Mouse (Mus musculus) gonadal fat pad, adult 2 months (tissue): ENCODE results near the gene Ccs. TPM values are rescaled to one million over a fixed set of nuclear protein-coding genes. Genes with fewer than 3 reads are reported as not detected.
A peak's percentile ranks its signal among the peaks of the same experiment; 100 is the strongest.
"Not testable (repeated sequence)": the region's sequence is repeated elsewhere in the genome, so short reads cannot be mapped to it uniquely, and the experiment has no call there.

Source experiments
- DNase-seq: peaks from one replicate; pipeline ENCODE4 v3.0.0-alpha.2; 2012; ENCODE audit warnings: low read depth
- polyA plus RNA-seq: library from polyadenylated mRNA; depleted of rRNA; stranded (reverse); fragments of >200 nt; gene quantifications from 2 replicates; pipeline ENCODE4 v1.2.3, GENCODE M21; 2012; rRNA removed

Ccs gene
- polyA plus RNA-seq, result 50.6 and 67.6 TPM in 2 replicates

- DNase-seq, result no peak
These were observed at the start of gene Ccs, which contains the start of gene Ccdc87 for GRCm38 (mm10) chr19:4839149-4839548. Gene Ccs, minus strand, starts transcription at chr19:4839332. Gene Ccdc87, plus strand, starts transcription at chr19:4839366.

DNA sequence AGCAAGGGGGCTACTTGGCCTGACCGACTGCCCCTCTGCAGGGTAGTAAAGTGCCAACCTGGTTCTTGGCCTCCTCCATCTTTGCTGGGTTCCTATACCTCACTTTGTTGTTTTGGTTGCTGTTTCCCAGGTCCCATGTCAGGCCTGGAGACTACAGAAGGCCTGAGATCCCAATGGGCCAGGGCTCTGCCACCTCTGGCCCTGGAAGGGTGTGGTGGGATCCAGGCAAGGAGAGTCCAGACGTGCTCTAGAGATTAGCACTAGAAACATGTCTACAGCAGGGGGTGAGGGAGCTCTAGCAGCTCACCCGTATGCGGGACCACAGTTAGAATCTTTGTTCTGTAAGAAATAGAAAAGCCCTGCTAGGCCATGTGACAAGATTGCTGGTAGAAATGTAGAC is 44.8 kb upstream of the Ccs start:
- DNase-seq, result no peak

- no peak for DNase-seq
These were observed 40.2 kb upstream of the Ccs start for GRCm38 (mm10) chr19:4879324-4879703.

DNA sequence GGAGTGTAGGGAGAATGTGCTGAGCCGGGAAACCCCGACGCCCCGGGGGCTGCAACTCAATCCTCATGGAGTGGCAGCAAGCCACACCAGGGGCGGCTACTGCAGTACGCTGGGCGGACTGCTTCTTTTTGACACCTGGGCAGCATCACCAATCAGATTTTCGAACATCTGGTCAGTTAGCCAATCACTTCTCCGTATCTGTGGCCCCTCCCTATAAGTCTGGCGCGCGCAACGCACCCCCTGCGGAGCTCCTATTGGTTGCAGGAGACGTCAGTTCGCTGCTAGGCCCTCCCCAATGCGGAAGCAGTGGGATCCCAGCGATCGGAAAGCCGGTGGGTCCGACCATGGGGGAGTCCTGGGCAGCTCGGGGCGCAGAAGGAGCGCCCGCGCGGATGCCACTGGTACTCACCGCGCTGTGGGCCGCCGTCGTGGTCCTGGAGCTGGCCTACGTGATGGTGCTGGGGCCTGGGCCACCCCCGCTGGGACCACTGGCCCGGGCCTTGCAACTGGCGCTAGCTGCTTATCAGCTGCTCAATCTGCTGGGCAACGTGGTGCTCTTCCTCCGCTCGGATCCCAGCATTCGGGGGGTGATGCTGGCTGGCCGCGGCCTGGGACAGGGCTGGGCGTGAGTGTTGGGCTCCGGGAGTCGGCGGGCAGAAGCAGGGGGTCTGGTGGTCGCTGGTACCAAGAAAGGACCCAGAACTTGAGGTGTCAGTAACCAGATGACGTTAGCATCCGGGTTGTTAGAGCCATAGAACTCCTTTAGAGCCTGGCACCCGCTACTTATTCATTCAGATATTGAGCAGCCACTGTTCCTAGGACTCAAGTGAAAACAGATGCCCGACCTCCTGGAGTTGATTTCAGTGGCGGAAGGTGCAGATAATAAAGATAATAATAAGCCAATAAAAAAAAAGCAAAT is 39.5 kb upstream of the Ccs start, which contains the start of gene Zdhhc24:
Zdhhc24 (plus strand) TSS at position 264 of the 919 bp plus-strand sequence.
- DNase-seq, result peak; percentile 59

DNA sequence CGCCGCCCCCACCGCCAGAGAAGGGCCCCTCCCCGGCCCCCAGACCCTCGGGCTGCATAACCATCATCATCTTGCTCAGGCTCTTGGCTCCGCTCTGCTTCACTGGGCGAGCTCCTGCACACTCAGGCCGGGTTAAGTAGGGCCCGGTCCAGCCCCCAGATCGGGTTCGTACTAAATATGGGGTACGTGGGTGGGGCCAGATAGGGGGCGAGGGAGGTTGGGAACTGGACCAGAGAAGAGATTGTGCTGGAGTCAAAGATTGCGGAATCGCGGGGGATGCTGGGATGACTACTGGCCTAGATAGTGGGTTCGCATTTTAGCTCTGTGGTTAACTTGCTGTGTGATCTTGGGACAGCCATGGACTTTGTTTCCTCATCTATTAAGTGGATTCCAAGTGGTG is 38.7 kb upstream of the Ccs start, which contains the start of gene Actn3:
Actn3 (minus strand) TSS at position 125 of the 400 bp plus-strand sequence.
- no peak for DNase-seq

DNA sequence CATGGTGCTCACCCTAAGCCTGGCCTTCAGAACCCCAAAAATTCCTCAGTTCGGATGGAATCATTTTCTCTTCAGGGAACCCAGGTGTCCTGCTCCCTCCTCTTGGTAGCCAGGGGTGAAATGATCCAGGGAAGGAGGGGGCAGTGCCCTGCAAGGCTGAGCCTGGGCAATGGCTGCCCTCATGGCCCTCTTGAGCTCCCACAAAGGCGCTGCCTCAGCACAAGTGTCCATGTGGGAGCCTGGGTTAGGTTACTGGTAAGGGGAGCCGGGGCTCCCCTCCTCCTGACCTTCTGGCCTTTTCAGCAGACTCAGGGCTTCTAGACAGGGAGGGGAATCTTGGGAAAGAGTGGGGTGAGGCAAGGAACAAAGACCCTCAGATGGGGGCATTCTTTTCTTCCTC is 37.6 kb upstream of the Ccs start:
- no peak for DNase-seq

DNA sequence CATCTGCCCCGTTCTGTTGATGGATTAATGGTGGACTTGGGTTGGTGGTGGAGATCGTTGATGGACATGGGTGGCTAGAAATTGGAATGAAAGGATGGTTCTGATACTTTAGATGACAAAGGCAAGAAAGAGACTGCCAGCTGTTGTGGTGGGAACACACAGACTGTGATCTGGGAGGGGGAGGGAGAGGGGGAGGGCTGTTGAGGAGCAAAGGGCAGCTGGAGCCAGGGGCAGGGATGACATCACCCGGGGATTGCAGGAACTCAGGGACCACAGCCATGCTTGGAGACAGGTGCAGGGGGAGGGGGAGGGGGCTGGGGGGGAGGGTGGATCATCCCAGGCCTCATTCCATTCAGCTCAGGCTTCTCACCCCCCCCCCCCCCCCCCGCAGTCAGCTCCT is 37.1 kb upstream of the Ccs start:
- no peak for DNase-seq

DNA sequence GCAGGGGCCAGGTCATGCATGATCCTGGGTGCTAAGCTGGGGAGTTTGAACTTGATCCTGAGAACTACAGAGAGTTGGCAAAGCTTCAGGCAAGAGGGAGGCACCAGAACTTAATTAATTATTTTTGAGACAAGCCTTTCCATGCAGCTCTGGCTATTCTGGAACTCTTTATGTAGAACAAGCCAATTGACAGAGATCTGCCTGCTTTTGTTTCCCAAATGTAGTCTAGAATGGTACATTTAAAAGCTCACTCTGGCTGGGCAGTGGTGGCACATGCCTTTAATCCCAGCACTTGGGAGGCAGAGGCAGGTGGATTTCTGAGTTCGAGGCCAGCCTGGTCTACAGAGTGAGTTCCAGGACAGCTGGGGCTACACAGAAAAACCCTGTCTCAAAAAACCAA is 35.5 kb upstream of the Ccs start:
- DNase-seq, result not testable (repeated sequence)

GRCm38 (mm10) chr19:4865147-4865546 is 26.0 kb upstream of the Ccs start:
- DNase-seq, result no peak

DNA sequence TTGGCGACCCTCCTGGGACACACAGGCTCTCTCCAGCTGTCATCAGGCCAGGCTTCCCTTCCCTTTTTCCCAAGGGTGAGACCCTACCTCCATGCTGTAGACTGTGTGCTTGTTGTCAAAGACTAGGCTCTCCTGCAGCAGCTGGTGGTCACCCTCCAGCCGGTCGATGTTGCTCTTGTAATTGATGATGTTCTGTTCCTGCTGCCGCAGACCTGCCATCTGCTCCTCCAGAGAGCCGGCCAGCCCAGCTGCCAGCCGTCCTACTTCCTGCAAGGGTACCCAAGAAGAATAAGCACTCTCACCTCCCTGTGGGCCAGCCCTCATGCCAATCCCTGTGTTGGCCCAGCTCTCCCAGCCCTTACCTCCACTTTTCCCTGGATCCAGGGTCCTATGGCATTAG is 23.9 kb upstream of the Ccs start:
- no peak for DNase-seq

DNA sequence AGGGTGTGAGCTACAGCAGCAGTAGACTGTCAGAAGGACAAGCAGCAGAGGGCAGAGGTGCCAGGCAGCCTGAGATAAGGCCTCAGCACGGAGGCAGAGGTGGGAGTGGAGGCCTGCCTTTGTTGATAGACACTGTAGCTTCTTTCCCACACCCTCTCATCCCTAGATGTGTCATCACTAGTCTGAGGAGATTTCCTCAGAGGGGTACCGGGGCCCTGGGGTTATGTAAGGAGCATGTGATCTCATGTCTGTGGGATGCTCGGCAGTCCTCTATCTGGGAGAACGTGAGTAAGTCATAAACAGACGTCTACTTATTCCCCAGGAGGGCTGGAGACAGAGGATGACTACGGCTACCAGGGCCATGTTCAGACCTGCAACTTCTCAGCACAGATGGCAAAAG is 19.9 kb upstream of the Ccs start:
- DNase-seq, result no peak

- no peak for DNase-seq
These were observed 16.8 kb upstream of the Ccs start for GRCm38 (mm10) chr19:4855951-4856350.

DNA sequence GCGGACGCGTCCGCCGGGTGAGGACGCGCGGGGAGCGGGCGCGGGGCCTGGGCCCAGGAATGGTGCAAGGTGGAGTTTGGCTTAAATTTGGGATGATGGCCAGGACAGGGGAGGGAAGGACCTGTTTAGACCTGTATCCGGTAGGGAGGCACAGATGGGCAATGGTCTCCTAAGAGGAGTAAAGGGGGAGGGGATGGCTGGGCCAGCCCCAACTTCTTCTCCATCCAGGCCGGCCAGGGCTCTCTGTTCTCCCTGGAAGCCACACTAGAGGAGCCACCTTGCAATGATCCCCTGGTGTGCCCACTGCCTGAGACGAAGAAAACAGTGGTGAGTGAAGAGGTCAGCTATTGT is 16.3 kb upstream of the Ccs start:
- no peak for DNase-seq

GRCm38 (mm10) chr19:4854552-4855469 is 15.7 kb upstream of the Ccs start, which contains the start of gene Ctsf:
Gene Ctsf, plus strand, starts transcription at chr19:4855130.
- DNase-seq, result no peak

- DNase-seq, result no peak
These were observed 11.1 kb upstream of the Ccs start for GRCm38 (mm10) chr19:4850281-4850680.

DNA sequence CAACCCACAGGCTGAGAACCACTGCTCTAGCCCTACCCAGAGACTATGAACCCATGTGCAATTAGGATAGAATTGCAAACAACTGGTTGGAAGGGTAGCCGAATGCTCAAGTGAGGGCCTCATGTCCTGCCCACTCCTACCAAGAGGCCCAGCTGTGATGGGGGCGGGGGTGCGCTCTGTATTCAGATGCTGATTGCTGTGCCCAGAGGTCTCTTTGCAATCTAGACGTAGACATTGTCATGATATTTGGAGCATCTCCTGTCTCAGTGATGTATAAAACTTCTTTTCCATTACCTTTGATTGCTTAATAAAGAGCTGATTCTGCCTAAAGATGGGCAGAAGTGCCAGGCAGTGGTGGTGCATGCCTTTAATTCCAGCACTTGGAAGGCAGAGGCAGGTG is 10.7 kb upstream of the Ccs start:
- DNase-seq, result no peak

- DNase-seq, result no peak
These were observed 8.4 kb upstream of the Ccs start for GRCm38 (mm10) chr19:4847490-4847889.

DNA sequence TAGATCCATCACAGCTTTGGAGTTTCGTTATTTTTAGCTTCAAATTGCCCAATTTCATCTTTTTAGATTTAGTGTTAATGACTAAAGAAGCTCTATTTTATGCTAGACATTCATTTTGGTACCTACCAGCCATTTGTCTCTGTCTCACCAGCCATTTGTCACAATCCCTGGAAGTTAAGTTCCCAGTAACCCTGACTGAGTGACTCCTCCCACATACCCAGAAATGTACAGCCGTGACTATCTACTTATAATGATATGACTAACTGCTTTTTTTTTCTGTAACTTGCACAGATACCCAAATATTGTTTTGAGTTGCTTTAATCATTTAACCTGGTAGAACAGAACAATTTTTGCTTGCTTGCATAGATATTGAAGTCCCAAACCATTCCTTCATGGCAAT is 6.7 kb upstream of the Ccs start:
- DNase-seq, result no peak

GRCm38 (mm10) chr19:4842611-4843010 is 3.5 kb upstream of the Ccs start:
- no peak for DNase-seq

DNA sequence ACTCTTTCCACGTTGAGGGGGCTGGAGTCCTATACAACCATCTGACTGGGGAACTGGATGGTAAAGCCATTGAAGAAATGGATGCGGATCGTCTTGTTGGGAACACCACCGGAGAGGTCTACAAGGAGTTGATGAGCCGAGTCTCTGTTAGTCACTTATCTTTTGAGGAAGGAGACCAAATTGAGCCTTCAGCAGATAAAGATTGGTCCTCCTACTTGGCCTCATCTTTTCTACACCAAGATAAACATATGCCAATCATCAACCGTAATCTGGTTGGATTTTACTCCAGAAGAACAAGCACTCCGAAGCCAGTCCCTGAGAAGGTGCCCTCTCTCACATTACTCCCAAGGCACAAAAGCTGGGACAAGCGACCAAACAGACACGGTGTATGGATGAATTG is 1.7 kb upstream of the Ccs start:
- no peak for DNase-seq

DNA sequence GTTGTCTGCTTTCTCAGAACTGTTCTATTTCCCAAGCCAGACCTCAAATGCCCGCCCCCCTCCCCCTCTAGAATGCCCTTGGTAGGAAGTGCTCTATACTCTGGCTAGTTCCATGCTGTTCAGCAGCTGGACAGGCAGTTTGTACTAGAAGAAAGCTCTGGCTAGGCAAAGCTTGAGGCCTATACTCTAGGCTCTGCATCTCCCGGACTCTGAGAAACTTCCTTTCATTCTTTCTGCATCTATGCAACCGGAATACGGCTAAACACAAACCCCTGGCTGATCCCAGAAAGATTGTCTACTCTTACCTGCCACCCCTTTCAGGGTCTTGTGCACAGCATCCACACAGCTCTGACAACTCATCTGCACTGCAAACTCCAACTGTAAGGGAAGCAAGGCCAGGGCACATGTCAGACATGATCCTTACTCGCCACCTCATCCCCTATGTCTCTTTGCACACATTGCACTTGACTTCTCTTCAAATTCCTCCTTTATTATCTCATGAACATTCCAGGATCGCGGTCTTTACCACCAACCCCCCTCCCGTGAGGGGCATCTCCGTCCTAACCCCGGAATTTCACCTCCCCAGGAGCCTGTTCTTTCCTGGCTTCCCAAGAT is 499 bp downstream of the Ccs start:
- no peak for DNase-seq

- no peak for DNase-seq
These were observed 2.1 kb downstream of the Ccs start for GRCm38 (mm10) chr19:4837049-4837448.
